Mouse (Mus musculus): ENCODE results near the gene Akap6.
A peak's percentile ranks its signal among the peaks of the same experiment; 100 is the strongest.

Gene Akap6

GRCm38 (mm10) chr12:52781066-52781465 is 81.9 kb downstream of the Akap6 start:
- DNase-seq (ENCODE audit: low read depth): no peak

- DNase-seq (ENCODE audit: low read depth): no peak
Measured at GRCm38 (mm10) chr12:52782902-52783441, 83.8 kb downstream of the Akap6 start.

- DNase-seq (ENCODE audit: low read depth): no peak
Measured at GRCm38 (mm10) chr12:52785217-52785616, 86.0 kb downstream of the Akap6 start.

- no peak for DNase-seq (ENCODE audit: low read depth)
Measured at GRCm38 (mm10) chr12:52790350-52790768, 91.2 kb downstream of the Akap6 start.

GRCm38 (mm10) chr12:52794131-52794530 is 94.9 kb downstream of the Akap6 start:
- DNase-seq (ENCODE audit: low read depth): no peak

- no peak for DNase-seq (ENCODE audit: low read depth)
Measured at GRCm38 (mm10) chr12:52795551-52796470, 96.6 kb downstream of the Akap6 start.

- DNase-seq (ENCODE audit: low read depth): no peak
Measured at GRCm38 (mm10) chr12:52796471-52796795, 97.2 kb downstream of the Akap6 start.

- DNase-seq (ENCODE audit: low read depth): no peak
Measured at GRCm38 (mm10) chr12:52799717-52800116, 100.5 kb downstream of the Akap6 start.

GRCm38 (mm10) chr12:52806273-52806672 is 107.1 kb downstream of the Akap6 start:
- DNase-seq (ENCODE audit: low read depth): no peak

- DNase-seq (ENCODE audit: low read depth): no peak
Measured at GRCm38 (mm10) chr12:52818588-52818987, 119.4 kb downstream of the Akap6 start.

- DNase-seq (ENCODE audit: low read depth): no peak
Measured at GRCm38 (mm10) chr12:52824774-52825173, 125.6 kb downstream of the Akap6 start.

GRCm38 (mm10) chr12:52828944-52829736 is 130.0 kb downstream of the Akap6 start:
- no peak for DNase-seq (ENCODE audit: low read depth)

GRCm38 (mm10) chr12:52831782-52832181 is 132.6 kb downstream of the Akap6 start:
- no peak for DNase-seq (ENCODE audit: low read depth)

GRCm38 (mm10) chr12:52832230-52832629 is 133.0 kb downstream of the Akap6 start:
- peak; percentile 42 for DNase-seq (ENCODE audit: low read depth)

- DNase-seq (ENCODE audit: low read depth): no peak
Measured at GRCm38 (mm10) chr12:52833141-52833540, 134.0 kb downstream of the Akap6 start.

- no peak for DNase-seq (ENCODE audit: low read depth)
Measured at GRCm38 (mm10) chr12:52834074-52834473, 134.9 kb downstream of the Akap6 start.

GRCm38 (mm10) chr12:52834781-52835279 is 135.6 kb downstream of the Akap6 start:
- DNase-seq (ENCODE audit: low read depth): no peak

GRCm38 (mm10) chr12:52835291-52835742 is 136.1 kb downstream of the Akap6 start:
- no peak for DNase-seq (ENCODE audit: low read depth)

GRCm38 (mm10) chr12:52835914-52836546 is 136.8 kb downstream of the Akap6 start:
- no peak for DNase-seq (ENCODE audit: low read depth)

GRCm38 (mm10) chr12:52845982-52846381 is 146.8 kb downstream of the Akap6 start:
- DNase-seq (ENCODE audit: low read depth): no peak

GRCm38 (mm10) chr12:52847020-52847419 is 147.8 kb downstream of the Akap6 start:
- DNase-seq (ENCODE audit: low read depth): no peak
